Mouse (Mus musculus): Measurements from ENCODE around the gene Rasa3. TPM values are rescaled to one million over a fixed set of nuclear protein-coding genes. Genes with fewer than 3 reads are reported as not detected.

The Rasa3 gene
- polyA plus RNA-seq, 1 experiment from 2014 or later: 15.9 TPM

DNA sequence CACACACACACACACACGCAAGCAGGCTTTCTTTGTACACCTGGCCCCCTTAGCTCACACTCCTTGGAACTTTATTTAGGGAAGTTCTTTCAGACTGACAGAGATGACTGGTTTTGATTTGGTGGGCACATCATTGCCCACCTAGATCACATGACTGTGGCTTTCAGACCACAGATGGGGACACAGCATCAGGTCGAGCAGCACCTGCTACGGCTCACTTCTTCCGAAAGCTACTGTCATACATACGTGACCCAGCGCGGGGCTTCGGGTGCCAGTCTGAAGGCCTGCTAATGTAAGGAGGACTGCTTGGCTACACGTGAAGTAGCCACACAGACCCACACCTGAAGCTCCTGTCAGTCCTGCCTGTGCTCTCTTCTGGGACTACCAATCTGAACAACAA, 49.3 kb downstream of the Rasa3 start:
- ATAC-seq (ENCODE audit: low read depth) (no peak), DNase-seq (no peak)
- H3K4me2 ChIP-seq: no peak overlapping the region
- no peak overlapping the region for H3K9ac ChIP-seq
- H3K9me3 ChIP-seq (replicated peaks): no peaks in the 10 kb centered on the region; the same call in 1 of the 2 replicates
- H3K4me3 ChIP-seq (replicated peaks): no peak overlapping the region
- H3K36me3 ChIP-seq: peaks cover 14% of the 10 kb centered on the region
- H3K27ac ChIP-seq: no peak overlapping the region
- H3K4me1 ChIP-seq (replicated peaks): peaks cover 29% of the 10 kb centered on the region
- no peaks in the 10 kb centered on the region for H3K27me3 ChIP-seq
- 84% methylated on average over 9 of the region's 9 CpGs for WGBS (ENCODE audit: insufficient replicate concordance)

DNA sequence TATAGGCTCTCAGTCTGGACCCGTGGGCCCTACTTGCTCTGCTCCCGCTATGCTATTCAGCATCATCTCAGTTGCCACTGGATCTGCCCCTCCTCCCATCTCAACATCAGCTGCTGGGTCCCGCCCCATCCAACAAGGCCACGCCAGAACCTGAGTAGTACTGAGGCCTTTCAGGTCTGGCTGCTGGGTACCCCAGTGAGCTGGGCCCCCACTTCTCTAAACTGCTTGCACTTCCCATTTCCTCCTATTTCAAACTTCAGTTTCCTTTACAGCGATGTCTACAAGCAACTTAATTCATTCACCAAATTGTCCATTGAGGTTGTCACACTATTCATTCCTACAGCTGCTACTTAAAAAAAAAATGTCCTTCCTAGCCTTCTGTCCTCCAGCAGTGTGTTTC, 49.8 kb downstream of the Rasa3 start:
- WGBS (ENCODE audit: insufficient replicate concordance): 76% methylated on average over 5 of the region's 5 CpGs
- H3K36me3 ChIP-seq: peaks cover 14% of the 10 kb centered on the region
- H3K9me3 ChIP-seq (replicated peaks): no peaks in the 10 kb centered on the region; the same call in 1 of the 2 replicates
- no peaks in the 10 kb centered on the region for H3K27me3 ChIP-seq
- DNase-seq (no peak), ATAC-seq (ENCODE audit: low read depth) (no peak)
- no peak overlapping the region for H3K4me2 ChIP-seq
- no peak overlapping the region for H3K9ac ChIP-seq
- no peak overlapping the region for H3K4me3 ChIP-seq (replicated peaks)
- no peak overlapping the region for H3K27ac ChIP-seq
- H3K4me1 ChIP-seq (replicated peaks): peaks cover 24% of the 10 kb centered on the region

DNA sequence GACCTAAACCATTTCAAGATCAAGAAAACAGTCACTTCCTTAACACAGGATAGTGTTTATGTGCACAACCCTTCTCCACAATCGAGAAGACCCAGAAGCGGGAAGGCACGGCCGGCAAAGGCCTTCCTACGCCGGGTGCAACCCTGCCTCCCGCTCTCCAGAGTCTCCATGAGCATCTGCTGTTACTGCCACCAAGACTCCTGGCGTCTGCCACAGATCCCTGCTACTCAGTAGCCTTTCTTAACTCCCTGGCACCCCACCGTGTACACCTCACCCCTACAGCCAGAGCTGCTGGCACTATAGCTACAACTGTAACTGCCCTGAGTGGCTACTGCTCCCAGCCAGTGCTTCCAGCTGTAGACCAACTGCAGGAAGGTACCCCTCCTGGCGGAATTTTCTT, 51.3 kb downstream of the Rasa3 start:
- H3K36me3 ChIP-seq: peaks cover 14% of the 10 kb centered on the region
- H3K27ac ChIP-seq: no peak overlapping the region
- no peaks in the 10 kb centered on the region for H3K27me3 ChIP-seq
- ATAC-seq (ENCODE audit: low read depth) (no peak), DNase-seq (no peak)
- H3K4me3 ChIP-seq (replicated peaks): no peak overlapping the region
- no peak overlapping the region for H3K4me2 ChIP-seq
- no peaks in the 10 kb centered on the region; the same call in 1 of the 2 replicates for H3K9me3 ChIP-seq (replicated peaks)
- WGBS (ENCODE audit: insufficient replicate concordance): 79% methylated on average over 10 of the region's 10 CpGs
- peaks cover 16% of the 10 kb centered on the region for H3K4me1 ChIP-seq (replicated peaks)
- no peak overlapping the region for H3K9ac ChIP-seq

DNA sequence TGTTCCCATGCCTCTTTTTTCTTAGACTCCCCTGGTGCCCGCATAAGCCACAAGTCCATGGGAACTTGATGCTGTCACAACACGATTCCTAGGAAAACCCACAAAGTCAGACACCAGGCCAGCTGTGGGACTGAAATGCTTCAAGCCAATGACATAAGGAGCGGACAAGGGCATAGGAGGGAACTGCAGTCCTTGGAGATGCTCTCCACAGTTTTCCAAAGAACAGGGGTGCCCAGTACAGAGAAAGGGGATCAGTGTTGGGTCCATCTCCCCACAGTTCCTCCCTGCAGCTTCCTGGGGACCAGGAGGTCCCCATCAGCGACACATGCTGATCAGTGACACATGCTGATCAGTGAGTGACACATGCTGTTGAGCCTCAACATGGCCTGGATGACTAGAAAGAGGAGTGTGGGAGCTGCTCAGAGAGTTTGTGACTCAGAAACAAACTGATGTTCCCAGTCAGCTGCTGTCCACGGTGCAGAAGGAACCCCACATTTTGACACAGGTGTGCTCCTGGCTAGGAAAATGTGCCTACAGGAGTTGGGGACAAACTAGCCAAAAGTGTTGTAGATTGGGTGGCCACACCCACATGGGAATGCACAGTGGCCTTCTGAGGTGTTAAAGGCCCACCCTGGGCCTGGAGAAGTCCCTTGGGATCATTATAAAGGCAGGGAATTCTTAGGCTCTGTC, 52.0 kb downstream of the Rasa3 start:
- Histone ChIP-seq H3K4me3 (replicated peaks) (no peak overlapping the region), H3K36me3 (peaks cover 14% of the 10 kb centered on the region), H3K9me3 (replicated peaks) (no peaks in the 10 kb centered on the region; the same call in 1 of the 2 replicates), H3K27me3 (no peaks in the 10 kb centered on the region), H3K9ac (no peak overlapping the region), H3K4me2 (no peak overlapping the region), H3K27ac (no peak overlapping the region), H3K4me1 (replicated peaks) (peaks cover 16% of the 10 kb centered on the region)
- DNase-seq (no peak), ATAC-seq (ENCODE audit: low read depth) (no peak)
- WGBS (ENCODE audit: insufficient replicate concordance): 65% methylated on average over 5 of the region's 5 CpGs

DNA sequence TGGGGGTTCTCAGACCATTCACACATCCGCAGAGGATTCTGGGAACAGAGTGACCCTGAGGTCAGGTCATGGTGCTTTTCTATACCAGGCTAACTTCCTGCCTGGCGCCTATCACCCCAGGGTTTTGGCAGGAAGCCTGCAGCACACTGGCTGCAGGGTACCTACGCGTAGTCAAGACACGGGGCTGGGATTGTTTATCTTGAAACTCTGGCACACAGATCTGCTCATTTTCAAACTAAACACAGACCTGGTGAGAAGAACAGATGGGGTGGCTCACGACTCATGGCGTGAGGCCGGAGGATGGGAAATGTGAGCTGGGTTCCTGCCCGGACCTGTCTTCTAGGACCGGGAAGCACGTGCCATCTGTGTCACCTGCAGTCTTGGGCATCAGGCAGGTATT, 52.5 kb downstream of the Rasa3 start:
- Histone ChIP-seq H3K4me2 (no peak overlapping the region), H3K27ac (no peak overlapping the region), H3K9me3 (replicated peaks) (no peaks in the 10 kb centered on the region; the same call in 1 of the 2 replicates), H3K36me3 (peaks cover 11% of the 10 kb centered on the region), H3K4me1 (replicated peaks) (peaks cover 16% of the 10 kb centered on the region), H3K4me3 (replicated peaks) (no peak overlapping the region), H3K9ac (no peak overlapping the region), H3K27me3 (no peaks in the 10 kb centered on the region)
- DNase-seq (no peak), ATAC-seq (ENCODE audit: low read depth) (no peak)
- WGBS (ENCODE audit: insufficient replicate concordance): 62% methylated on average over 11 of the region's 11 CpGs

DNA sequence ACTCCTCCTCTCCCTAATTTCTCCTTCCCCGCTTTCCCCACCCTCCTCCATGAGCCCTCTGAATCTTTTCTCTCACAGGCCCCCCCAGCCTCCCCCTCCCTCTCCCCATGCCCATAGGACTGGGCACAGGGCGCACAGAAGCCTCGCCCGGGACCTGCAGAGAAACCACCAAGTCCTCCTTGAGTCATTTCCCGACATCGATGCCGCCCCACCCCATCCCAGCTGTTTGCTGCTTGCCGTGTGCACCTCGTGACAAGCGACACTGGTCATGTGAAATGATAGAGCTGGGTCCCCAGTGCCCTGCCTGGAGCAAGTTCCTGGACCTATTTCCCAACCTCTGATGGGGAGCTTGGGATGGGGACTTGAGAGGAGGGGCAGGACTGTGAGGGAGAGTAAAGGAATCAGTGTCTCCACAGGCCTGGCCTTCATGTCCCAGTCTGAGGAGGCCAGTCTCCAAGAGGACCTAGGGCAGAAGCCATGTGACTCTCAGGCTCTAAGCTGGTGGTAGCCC, 53.4 kb downstream of the Rasa3 start:
- no peaks in the 10 kb centered on the region for H3K27me3 ChIP-seq
- H3K36me3 ChIP-seq: peaks cover 11% of the 10 kb centered on the region
- H3K9me3 ChIP-seq (replicated peaks): no peaks in the 10 kb centered on the region; the same call in 1 of the 2 replicates
- no peak overlapping the region for H3K4me3 ChIP-seq (replicated peaks)
- H3K4me1 ChIP-seq (replicated peaks): peaks cover 16% of the 10 kb centered on the region
- ATAC-seq (ENCODE audit: low read depth) (no peak), DNase-seq (no peak)
- 49% methylated on average over 10 of the region's 10 CpGs for WGBS (ENCODE audit: insufficient replicate concordance)
- no peak overlapping the region for H3K27ac ChIP-seq
- no peak overlapping the region for H3K4me2 ChIP-seq
- H3K9ac ChIP-seq: no peak overlapping the region

DNA sequence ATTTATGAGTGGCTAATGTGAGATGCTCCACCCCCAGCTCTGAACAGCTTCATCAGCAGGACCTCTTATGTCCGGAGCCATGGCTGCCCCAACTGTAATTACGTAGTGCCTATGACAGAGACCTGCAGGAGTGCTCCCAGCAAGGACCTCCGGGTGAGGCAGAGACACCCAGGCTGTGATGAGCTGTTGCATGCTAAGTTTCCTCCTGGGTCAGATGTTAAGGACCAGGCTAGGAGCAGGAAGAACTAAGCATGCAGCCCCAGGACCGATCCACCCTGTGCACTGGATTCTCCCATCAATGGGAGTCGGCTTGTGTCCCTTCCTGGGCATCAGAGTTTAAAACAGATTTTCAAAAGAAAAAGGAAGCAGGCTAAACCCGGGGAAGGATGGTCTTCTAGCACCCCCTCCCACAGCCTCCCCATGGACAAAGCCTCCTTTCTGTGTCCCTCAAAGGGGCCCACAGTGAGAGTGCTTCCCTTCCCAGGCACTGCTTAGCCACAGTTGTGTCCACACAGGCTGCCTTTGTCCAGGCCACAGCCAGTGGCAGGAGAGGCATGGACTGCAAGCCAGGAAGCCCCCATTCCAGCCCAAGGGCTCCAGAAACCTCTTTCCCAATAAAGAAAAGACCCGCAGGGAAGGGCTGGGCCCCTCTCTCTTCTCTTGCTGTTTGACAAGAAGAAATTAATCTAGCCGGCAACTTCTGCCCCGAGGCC, 54.2 kb downstream of the Rasa3 start:
- no peaks in the 10 kb centered on the region; the same call in 1 of the 2 replicates for H3K9me3 ChIP-seq (replicated peaks)
- no peak overlapping the region for H3K27ac ChIP-seq
- no peaks in the 10 kb centered on the region for H3K27me3 ChIP-seq
- DNase-seq (no peak), ATAC-seq (ENCODE audit: low read depth) (no peak)
- 60% methylated on average over 9 of the region's 9 CpGs for WGBS (ENCODE audit: insufficient replicate concordance)
- peaks cover 16% of the 10 kb centered on the region for H3K4me1 ChIP-seq (replicated peaks)
- H3K9ac ChIP-seq: no peak overlapping the region
- H3K4me3 ChIP-seq (replicated peaks): no peak overlapping the region
- no peak overlapping the region for H3K4me2 ChIP-seq
- peaks cover 11% of the 10 kb centered on the region for H3K36me3 ChIP-seq

DNA sequence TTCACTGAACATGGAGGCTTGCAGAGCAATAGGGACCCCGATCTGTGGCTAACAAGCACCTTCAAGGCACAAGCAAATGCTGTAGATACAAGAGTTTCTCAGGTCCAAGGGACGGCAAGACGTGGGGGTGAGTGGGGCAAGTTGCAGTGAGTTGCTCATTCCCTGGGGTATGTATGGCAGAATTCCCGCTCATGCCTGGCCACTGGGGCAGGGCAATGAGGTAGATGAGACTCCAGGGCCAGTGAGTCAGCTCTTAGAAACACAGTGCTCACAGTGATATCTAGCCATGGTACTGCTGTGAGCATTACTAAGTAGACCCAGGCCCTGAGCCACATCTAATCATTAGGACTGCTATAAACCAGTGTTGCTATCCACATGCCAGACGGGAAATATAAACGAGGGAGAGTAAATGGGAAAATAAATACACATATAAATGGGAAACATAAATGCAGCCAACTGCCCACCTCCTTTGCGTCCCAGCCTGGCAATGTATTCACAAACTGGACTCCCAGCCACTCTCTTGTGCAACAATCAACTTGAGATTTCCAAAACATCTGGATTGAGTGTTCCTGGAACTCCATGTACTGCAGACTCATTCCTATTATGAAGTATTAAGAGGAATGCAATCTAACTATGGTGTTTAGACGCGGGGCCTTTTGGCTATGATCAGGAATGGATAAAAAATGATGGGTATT, 57.0 kb downstream of the Rasa3 start:
- Histone ChIP-seq H3K9me3 (replicated peaks) (no peaks in the 10 kb centered on the region), H3K36me3 (no peaks in the 10 kb centered on the region), H3K9ac (no peak overlapping the region), H3K4me3 (replicated peaks) (no peak overlapping the region), H3K4me1 (replicated peaks) (peaks cover 16% of the 10 kb centered on the region), H3K27ac (no peak overlapping the region), H3K27me3 (no peaks in the 10 kb centered on the region), H3K4me2 (no peak overlapping the region)
- ATAC-seq (ENCODE audit: low read depth) (no peak), DNase-seq (no peak)
- 79% methylated on average over 9 of the region's 9 CpGs for WGBS (ENCODE audit: insufficient replicate concordance)

DNA sequence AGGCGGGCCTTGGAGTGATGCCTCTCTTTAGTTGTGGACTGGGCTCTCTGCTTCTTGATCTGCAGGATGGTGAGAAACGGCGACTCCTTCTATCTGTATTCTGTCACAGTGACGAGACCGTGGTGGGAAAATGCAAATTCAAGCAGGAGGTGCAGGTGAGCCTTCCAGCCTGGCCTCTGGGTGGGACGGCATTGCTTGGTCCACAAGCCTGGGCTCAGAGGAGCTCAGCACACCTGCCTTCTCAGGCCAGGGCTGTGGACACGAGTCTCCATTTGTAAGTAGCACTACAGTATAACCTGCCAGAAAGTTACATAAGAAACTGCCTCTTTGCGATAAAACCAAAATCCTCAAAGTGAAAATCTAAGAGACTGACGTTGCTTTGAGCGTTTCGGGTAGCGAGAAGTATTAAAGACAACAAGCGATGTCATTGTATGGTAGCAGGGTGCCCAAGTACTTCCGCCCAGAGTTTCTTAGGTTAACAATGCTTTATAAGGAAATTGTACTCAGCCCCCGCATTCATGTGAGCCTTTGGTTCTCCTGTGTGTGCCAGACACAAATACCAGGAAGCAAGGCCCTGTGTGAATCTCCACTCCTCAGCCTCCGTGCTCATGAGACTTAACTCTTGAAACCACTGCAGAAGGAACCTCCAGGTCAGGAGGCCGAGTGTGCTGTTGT, 60.4 kb downstream of the Rasa3 start:
- Histone ChIP-seq H3K4me1 (replicated peaks) (no peaks in the 10 kb centered on the region), H3K9me3 (replicated peaks) (no peaks in the 10 kb centered on the region), H3K9ac (no peak overlapping the region), H3K4me2 (no peak overlapping the region), H3K36me3 (peaks cover 17% of the 10 kb centered on the region), H3K27ac (no peak overlapping the region), H3K4me3 (replicated peaks) (no peak overlapping the region), H3K27me3 (no peaks in the 10 kb centered on the region)
- ATAC-seq (ENCODE audit: low read depth) (no peak), DNase-seq (no peak)
- 80% methylated on average over 17 of the region's 17 CpGs for WGBS (ENCODE audit: insufficient replicate concordance)

DNA sequence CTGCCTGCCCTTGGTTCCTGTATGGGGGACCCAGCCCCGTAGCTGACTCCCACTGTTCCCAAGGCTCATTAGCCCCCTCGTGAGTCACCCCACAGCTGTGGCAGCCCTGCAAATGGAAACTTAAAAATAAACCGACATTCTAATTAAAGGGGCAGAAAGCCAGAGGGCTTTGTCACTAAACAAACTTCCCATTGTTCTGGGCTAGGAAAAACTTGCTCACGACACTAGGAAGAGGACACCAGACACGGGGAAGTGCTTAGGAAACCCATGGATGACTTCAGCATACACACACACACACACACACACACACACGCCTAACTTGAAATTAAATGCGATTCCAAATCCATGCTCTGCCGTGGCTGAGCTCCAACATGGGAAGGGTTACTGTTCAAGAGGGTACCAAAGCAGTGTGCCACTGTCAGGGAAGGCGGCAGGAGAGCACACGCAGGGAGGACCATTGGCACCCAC, 62.4 kb downstream of the Rasa3 start:
- Histone ChIP-seq H3K36me3 (peaks cover 17% of the 10 kb centered on the region), H3K27me3 (no peaks in the 10 kb centered on the region), H3K4me1 (replicated peaks) (peaks cover 7% of the 10 kb centered on the region), H3K9me3 (replicated peaks) (no peaks in the 10 kb centered on the region), H3K27ac (no peak overlapping the region), H3K9ac (no peak overlapping the region), H3K4me3 (replicated peaks) (no peak overlapping the region), H3K4me2 (no peak overlapping the region)
- WGBS (ENCODE audit: insufficient replicate concordance): 65% methylated on average over 10 of the region's 10 CpGs
- DNase-seq (no peak), ATAC-seq (ENCODE audit: low read depth) (no peak)

DNA sequence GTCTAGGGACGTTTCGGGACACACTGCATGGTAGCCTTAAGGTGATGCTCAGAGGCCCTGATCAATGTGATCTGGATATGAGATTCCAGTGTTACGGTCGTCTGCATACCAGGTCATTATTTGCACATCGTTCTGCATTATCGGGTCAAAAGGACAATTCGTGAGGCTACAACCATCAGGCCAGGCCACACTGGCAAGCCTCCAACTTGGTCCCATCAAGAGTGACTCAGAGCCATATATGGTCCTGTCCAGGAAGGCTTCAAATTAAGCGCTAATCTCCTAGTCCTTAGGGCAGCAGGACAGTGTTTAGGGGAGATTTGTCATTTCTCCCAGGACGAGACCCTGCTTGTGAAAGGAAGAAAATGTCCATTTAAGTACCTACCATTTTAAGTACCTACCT, 63.3 kb downstream of the Rasa3 start:
- no peak overlapping the region for H3K27ac ChIP-seq
- DNase-seq: no peak
- no peaks in the 10 kb centered on the region for H3K27me3 ChIP-seq
- no peaks in the 10 kb centered on the region for H3K9me3 ChIP-seq (replicated peaks)
- H3K4me1 ChIP-seq (replicated peaks): peaks cover 10% of the 10 kb centered on the region
- H3K4me2 ChIP-seq: no peak overlapping the region
- ATAC-seq (ENCODE audit: low read depth): no peak
- no peak overlapping the region for H3K9ac ChIP-seq
- WGBS (ENCODE audit: insufficient replicate concordance): 82% methylated on average over 9 of the region's 9 CpGs
- H3K4me3 ChIP-seq (replicated peaks): no peak overlapping the region
- peaks cover 17% of the 10 kb centered on the region for H3K36me3 ChIP-seq

Measured in liver, embryonic 13.5 days (tissue).